Mouse (Mus musculus) small intestine, adult 2 months (tissue): ENCODE measurements around the gene E2f6. TPM values are rescaled to one million over a fixed set of nuclear protein-coding genes. Genes with fewer than 3 reads are reported as not detected.

Experiments
- H3K27ac ChIP-seq: fragments of 200-500 bp; 2 replicates; pipeline ENCODE4 v1.5.1; 2012; ENCODE audit warnings: low read depth, low read length, control low read depth, inconsistent platforms; ENCODE audit not compliant: insufficient read depth
- H3K27me3 ChIP-seq: fragments of 200-500 bp; 2 replicates; pipeline ENCODE4 v1.6.1; 2012; ENCODE audit warnings: mild to moderate bottlenecking, moderate library complexity, low read length, inconsistent platforms; ENCODE audit not compliant: control insufficient read depth, insufficient read depth
- H3K36me3 ChIP-seq: fragments of 200-500 bp; 2 replicates; pipeline ENCODE4 v1.6.1; 2012; ENCODE audit warnings: mild to moderate bottlenecking, low read length, control low read depth, inconsistent platforms; ENCODE audit not compliant: control insufficient read depth, insufficient read depth
- H3K4me1 ChIP-seq: fragments of 200-500 bp; 2 replicates; pipeline ENCODE4 v1.6.1; 2012; ENCODE audit warnings: low read length, inconsistent platforms, mixed read lengths; ENCODE audit not compliant: control insufficient read depth, insufficient read depth, insufficient read length
- H3K4me3 ChIP-seq: fragments of 200-500 bp; 2 replicates; pipeline ENCODE4 v1.5.1; 2012; ENCODE audit warnings: low read depth, mild to moderate bottlenecking, control low read depth, inconsistent platforms, low read length, moderate library complexity
- CTCF ChIP-seq: fragments of 200-500 bp; IDR thresholded peaks from 2 replicates; pipeline ENCODE4 v1.5.1; 2012; ENCODE audit warnings: low read depth, mild to moderate bottlenecking, control low read depth, inconsistent platforms, low read length, moderate library complexity, mixed read lengths; ENCODE audit not compliant: insufficient replicate concordance, insufficient read length; ENCODE audit errors: extremely low read depth
- POLR2A ChIP-seq: fragments of 200-500 bp; IDR thresholded peaks from 2 replicates; pipeline ENCODE4 v1.6.1; 2012; ENCODE audit warnings: low read depth, mild to moderate bottlenecking, control low read depth, inconsistent platforms, low read length, moderate library complexity
- WGBS: fragments of 180-500 bp; shearing (Covaris S2); methylation state at CpG from one replicate; pipeline ENCODE4 v1.1.7; 2018; 5-methylcytosine and 5-hydroxymethylcytosine counted together
- polyA plus RNA-seq: library from polyadenylated mRNA; depleted of rRNA; stranded (reverse); fragments of >200 nt; gene quantifications from 2 replicates; pipeline ENCODE4 v1.2.3, GENCODE M21; 2012

Gene E2f6
- polyA plus RNA-seq, 1 experiment, result 6.2 TPM

DNA sequence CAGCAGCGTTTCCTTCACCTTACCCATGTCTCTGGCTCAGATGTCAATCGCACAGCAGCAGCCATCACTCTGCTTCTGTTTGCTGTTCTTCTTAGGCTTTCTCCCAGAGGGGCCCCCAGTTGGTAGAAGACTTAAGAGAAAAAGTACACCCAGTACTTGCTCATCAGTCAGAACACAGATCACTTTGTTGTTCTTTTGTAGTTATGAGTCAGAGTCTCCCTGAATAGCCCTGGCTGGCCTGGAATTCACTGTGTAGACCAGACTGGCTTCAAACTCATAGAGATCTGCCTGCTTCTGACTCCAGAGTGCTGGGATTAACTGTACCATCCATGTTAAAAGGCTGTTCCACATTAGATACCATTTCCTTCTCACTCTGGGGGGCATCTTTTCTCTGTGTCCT is 22.2 kb upstream of the E2f6 start:
- 80% methylated on average over 2 of the region's 2 CpGs for WGBS
- TF ChIP-seq CTCF, result no peak
- no peak for TF ChIP-seq POLR2A
- H3K4me3 ChIP-seq, result no peak overlapping the region
- H3K4me1 ChIP-seq, result no peaks in the 10 kb centered on the region
- no peaks in the 10 kb centered on the region for H3K27me3 ChIP-seq
- no peaks in the 10 kb centered on the region for H3K36me3 ChIP-seq
- H3K27ac ChIP-seq, result no peak overlapping the region

- TF ChIP-seq CTCF, result no peak
- no peak for TF ChIP-seq POLR2A
- no peak overlapping the region for H3K27ac ChIP-seq
- H3K27me3 ChIP-seq, result no peaks in the 10 kb centered on the region
- no peaks in the 10 kb centered on the region for H3K36me3 ChIP-seq
- 61% methylated on average over 1 of the region's 1 CpGs for WGBS
- no peak overlapping the region for H3K4me3 ChIP-seq
- H3K4me1 ChIP-seq, result no peaks in the 10 kb centered on the region
These were observed 21.6 kb upstream of the E2f6 start for GRCm38 (mm10) chr12:16789199-16789598.

GRCm38 (mm10) chr12:16789756-16790155 is 21.0 kb upstream of the E2f6 start:
- no peak overlapping the region for H3K27ac ChIP-seq
- 35% methylated on average over 4 of the region's 4 CpGs for WGBS
- H3K4me3 ChIP-seq, result no peak overlapping the region
- H3K36me3 ChIP-seq, result no peaks in the 10 kb centered on the region
- H3K27me3 ChIP-seq, result no peaks in the 10 kb centered on the region
- no peak for TF ChIP-seq CTCF
- TF ChIP-seq POLR2A, result no peak
- H3K4me1 ChIP-seq, result no peaks in the 10 kb centered on the region

DNA sequence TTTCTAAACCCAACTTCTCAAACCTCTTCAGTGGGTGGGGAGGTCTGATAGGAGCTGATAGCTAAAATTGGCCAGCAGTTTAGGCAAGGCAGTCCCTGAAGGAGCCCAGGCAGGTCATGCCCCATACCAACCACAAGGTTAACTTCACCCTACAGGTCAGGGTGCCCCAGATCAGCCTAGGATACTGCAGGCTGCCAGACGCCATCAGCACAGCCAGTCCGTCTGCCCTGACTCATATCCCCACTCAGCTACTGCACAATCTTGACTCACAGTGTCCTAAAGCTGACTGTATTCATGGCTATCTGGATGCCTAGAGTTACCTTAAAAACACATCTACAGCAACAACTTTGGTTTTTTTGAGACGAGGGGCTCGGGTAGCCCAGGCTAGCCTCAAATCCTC is 20.3 kb upstream of the E2f6 start:
- no peaks in the 10 kb centered on the region for H3K36me3 ChIP-seq
- WGBS, result 83% methylated on average over 4 of the region's 4 CpGs

GRCm38 (mm10) chr12:16793371-16793770 is 17.4 kb upstream of the E2f6 start:
- TF ChIP-seq POLR2A, result no peak
- TF ChIP-seq CTCF, result no peak
- Histone ChIP-seq H3K27ac (no peak overlapping the region), H3K4me3 (no peak overlapping the region), H3K27me3 (no peaks in the 10 kb centered on the region), H3K4me1 (no peaks in the 10 kb centered on the region), H3K36me3 (no peaks in the 10 kb centered on the region)
- WGBS, result 73% methylated on average over 4 of the region's 4 CpGs

More for the DNA sequence above, 20.3 kb upstream of the E2f6 start:
- Histone ChIP-seq H3K4me3 (no peak overlapping the region), H3K27ac (no peak overlapping the region), H3K4me1 (no peaks in the 10 kb centered on the region), H3K27me3 (no peaks in the 10 kb centered on the region)
- TF ChIP-seq CTCF, result no peak
- TF ChIP-seq POLR2A, result no peak

DNA sequence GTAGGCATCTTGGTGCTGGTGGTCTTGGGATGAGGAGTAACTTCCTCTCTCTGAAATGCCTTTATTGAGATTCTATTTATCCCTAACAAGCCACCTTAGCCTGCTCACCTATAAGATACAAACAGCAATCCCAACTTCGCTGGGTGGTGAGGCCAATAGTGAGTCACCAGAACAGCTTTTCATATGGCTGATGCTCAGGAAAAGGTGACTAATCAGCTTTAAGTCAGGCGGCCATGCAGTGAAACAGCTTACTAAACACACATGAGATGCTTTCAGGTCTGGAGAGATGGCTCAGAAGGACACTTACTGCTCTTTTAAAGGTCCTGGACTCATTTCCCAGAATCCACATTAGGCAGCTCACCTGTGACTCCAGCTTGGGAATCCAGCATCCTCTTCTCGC is 15.0 kb upstream of the E2f6 start:
- Histone ChIP-seq H3K27ac (no peak overlapping the region), H3K27me3 (peaks cover 9% of the 10 kb centered on the region), H3K4me1 (no peaks in the 10 kb centered on the region), H3K4me3 (no peak overlapping the region), H3K36me3 (no peaks in the 10 kb centered on the region)
- TF ChIP-seq POLR2A (no peak), CTCF (no peak)
- WGBS, result 69% methylated on average over 3 of the region's 3 CpGs

GRCm38 (mm10) chr12:16798894-16799293 is 11.9 kb upstream of the E2f6 start:
- H3K4me3 ChIP-seq, result no peak overlapping the region
- H3K27ac ChIP-seq, result no peak overlapping the region
- H3K36me3 ChIP-seq, result no peaks in the 10 kb centered on the region
- H3K27me3 ChIP-seq, result peaks cover 17% of the 10 kb centered on the region
- TF ChIP-seq CTCF (no peak), POLR2A (no peak)
- peaks cover 4% of the 10 kb centered on the region; the same call in 1 of the 2 replicates for H3K4me1 ChIP-seq
- WGBS, result 76% methylated on average over 3 of the region's 3 CpGs

- Histone ChIP-seq H3K4me3 (peak overlapping the region; percentile 66; the same call in 1 of the 2 replicates), H3K27me3 (peaks cover 17% of the 10 kb centered on the region), H3K4me1 (peaks cover 4% of the 10 kb centered on the region; the same call in 1 of the 2 replicates), H3K27ac (no peak overlapping the region), H3K36me3 (no peaks in the 10 kb centered on the region)
- TF ChIP-seq POLR2A, result no peak
- no peak for TF ChIP-seq CTCF
- 25% methylated on average over 6 of the region's 6 CpGs for WGBS
These were observed 10.9 kb upstream of the E2f6 start for GRCm38 (mm10) chr12:16799928-16800258.
